Mouse (Mus musculus): ENCODE data around the gene Gabrg3.
A peak's percentile ranks its signal among the peaks of the same experiment; 100 is the strongest.

The Gabrg3 gene

DNA sequence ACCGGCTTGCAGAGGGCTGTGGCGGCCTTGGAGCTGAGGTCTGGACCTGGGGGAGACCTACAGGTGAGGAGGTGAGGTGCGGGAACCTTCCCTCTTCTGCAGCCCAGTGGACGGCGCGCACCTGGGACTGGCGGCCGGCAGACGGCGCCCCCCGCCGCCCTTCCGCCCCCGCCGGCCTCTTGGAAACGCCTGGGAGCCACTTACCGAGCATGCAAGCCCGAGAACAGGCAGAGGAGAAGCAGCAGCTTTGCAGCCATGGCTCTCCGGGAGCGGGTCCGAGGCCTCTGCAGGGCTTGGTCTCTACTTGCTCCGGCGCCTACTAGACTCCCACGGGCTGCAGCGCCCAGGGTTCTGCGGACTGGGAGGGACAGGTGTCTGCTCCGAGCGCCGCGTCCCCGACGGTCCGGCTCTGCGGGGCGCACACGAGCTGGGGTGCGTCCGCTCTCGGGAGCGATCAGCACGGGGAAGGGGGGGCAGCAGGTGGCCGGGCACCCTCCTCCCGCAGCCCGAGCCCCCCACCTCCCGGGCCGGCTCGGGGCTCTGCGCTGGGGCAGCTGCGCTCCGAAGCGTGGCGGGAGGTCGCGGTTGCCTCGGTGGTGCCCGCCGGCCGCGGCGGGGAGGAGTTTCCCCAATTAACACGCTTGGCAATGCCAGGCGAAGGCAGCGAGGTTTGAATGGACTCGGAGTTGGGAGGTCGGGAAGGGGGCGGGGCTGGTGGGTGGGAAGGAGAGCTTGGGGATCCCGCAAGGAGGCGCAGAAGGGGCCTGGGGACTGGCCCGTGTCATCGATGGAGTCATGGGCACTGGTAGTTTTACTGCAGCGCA is at the start of gene Gabrg3:
TSS of gene Gabrg3 (minus strand) at position 672 of the 824 bp plus-strand sequence.
- DNase-seq: no peak

DNA sequence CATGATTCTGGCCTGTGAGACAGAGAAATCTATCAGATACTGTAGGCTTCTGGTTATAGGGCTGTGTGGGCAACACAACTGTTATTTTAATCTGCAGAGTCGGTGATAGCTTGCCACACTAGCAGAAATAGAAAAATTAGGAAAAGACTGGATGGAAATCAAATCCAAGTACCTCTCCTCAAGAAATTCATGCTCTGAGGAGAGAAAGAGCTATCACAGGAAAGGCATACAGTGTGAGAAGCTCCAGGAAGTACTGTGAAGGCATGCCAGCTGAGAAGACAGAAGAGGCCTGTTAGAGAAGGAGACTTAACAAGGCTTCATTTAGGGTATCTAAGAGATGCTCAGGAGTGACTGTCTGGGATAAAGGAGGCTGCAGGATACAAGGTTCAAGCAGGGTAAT is 35.7 kb upstream of the Gabrg3 start:
- no peak for DNase-seq

DNA sequence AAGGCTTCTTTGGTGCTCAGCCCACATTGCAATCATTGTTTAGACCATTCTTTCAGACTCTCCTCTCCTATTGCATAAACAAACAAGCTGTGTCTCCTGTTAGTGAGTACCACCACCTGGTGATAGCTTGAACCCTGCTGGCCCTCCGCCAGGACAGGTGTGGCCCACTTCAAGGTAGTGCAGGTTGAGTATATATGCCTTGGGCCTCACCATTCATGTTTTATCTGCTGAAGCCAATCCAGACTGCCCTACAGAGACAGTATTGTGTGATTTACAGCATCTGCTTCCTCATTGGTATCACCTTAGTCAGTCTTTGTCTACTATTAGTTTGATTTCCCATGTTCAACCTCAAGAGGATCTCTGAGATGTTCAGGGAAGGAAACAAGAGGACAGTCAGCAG is 34.1 kb upstream of the Gabrg3 start:
- DNase-seq: no peak

DNA sequence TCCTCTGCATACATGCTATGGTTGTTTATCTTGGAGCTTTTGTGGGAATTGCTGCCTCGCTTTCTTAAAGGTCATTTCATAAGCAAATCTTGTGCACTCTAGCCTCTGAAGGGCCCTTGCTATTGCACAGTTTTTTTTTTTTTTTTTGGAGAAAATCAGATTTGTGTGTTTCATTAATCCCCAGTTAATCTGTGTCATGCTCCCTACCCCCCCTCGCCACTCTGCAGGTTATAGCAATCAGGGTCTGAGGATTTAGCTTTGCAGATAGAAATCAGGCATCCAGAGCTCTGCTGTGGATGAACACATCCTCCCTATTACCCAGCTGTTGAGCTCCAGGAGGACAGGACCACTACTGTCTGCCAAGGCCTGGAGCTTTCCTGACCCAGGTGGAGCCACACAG is 32.4 kb upstream of the Gabrg3 start, which contains the start of gene Gabrb3:
TSS of gene Gabrb3 (plus strand) at position 301 of the 400 bp plus-strand sequence.
- no peak for DNase-seq

DNA sequence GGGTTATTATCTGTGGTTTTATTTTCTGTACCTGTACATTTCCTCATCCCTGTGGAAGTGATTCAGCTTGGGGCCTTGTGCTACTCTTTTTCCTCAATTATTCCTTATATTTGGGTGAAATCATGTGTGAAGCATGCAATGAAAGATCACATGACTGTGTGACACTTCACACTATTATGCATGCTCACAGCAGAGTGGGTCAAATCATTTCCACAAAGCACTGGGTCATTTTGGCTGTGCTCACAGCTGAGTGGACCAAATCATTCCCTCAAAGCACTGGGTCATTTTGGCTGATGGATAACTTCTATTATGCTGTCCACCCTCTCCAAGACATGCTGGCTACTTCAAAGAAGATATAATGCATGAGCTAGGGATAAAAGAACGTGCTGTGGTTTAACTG is 25.9 kb upstream of the Gabrg3 start:
- no peak for DNase-seq

DNA sequence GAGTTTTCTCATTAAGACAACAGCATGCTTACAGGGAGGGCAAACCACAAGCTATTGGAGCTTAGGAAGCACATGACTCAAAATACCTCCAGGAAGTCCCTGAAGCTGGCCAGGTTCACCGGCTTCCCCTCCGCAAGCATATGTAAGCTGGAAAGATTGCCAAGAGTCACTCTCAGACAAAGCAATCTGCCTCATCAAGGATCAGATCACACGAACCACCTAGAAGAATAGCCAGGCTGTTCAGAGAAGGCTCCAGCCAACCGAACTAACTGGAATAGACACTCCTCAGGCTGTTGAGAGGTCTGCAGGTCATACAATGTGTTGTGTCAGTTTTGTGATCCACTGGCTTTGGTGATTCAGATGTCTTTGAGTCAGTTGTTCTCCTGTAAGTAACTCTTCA is 24.2 kb upstream of the Gabrg3 start:
- no peak for DNase-seq

DNA sequence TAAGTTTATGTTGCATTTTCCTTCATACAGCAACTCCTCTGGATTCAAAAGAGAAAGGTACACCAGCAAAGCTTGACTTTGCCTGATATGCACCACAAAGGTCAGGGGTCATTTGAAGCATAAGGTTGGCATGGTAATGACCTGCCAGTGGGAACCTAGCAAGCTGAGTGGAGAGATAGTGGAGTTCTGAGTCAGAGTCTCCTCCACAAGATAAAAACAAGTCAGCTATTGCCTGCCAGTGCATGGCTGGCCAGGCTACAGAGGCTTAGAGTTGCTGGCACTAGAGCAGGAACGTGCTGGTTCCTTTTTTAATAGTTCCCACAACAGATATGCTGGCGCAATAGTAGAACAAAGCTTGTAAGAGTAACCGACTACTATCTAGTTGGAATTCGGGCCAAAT is 6.6 kb upstream of the Gabrg3 start:
- no peak for DNase-seq

DNA sequence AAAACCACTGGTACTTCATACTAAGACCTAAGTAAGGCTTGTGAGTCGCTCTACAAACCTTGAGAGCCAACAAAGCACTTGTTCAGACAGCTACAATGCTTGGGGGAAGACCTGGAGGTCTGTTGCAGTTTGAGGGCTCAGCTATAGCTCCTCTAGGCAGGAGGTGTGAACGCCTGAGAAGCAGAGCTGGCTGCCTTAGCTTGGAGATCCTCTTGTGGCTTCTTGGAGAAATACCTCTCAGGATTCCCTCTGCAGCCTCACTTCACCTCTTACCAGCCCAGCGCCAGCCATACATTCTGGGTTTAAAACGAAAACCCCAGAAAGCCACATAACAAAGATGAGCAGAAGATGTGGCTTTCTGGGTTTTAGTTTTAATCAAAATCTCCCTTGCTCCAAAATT is 3.1 kb upstream of the Gabrg3 start:
- no peak for DNase-seq

DNA sequence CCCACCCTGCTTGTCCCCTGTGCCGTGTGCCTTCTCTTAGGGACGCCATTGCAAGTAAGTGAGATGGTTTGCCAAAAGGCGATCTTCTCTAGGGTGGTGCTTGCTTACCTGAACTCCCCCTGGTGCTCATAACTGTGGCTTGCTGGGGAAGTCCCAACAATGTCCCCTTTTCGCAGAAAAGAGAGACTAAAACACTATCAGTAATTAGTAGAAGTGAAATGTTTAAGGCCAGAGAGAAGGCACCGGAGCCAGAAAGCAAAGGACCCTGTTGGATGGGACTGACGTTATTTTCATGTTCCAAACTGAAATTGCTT is 310 bp upstream of the Gabrg3 start:
- no peak for DNase-seq

DNA sequence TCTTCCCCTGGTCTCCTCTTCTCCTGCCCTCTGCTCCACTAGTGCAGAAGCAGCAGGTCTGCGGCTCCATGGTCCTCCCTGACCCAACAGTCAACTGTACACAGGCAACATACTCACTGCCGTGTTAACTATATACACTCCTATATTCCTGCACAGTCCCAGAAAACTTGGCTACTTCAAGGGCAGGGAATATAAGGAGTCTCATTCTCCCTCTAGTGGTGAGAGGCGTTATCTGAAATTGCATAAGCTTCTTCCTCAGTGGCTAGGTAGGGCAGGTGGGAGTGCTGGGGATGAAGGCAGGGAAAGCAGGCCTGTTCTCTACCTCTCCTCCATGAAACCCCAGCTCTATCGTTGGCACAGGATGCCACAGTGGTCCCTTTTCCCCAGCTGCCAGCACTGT is 2.9 kb downstream of the Gabrg3 start:
- no peak for DNase-seq

DNA sequence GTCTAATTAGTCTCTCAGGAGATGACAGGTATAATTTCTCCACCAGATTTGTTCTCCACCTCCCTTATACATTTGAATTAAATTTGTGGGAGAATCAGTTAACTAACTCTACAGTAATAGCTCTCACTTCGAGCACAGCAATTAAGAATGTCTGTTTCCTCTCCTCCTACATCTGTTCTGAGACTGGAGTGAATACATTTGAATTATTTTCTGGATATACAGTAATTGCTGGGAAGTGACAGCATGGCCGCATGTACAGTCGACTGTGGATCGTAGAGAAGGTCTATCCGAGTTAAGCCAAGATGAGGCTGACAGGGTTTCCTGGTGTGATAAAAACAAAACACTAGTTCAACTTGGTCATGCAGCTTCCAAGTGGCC is 21.0 kb downstream of the Gabrg3 start:
- DNase-seq: no peak

DNA sequence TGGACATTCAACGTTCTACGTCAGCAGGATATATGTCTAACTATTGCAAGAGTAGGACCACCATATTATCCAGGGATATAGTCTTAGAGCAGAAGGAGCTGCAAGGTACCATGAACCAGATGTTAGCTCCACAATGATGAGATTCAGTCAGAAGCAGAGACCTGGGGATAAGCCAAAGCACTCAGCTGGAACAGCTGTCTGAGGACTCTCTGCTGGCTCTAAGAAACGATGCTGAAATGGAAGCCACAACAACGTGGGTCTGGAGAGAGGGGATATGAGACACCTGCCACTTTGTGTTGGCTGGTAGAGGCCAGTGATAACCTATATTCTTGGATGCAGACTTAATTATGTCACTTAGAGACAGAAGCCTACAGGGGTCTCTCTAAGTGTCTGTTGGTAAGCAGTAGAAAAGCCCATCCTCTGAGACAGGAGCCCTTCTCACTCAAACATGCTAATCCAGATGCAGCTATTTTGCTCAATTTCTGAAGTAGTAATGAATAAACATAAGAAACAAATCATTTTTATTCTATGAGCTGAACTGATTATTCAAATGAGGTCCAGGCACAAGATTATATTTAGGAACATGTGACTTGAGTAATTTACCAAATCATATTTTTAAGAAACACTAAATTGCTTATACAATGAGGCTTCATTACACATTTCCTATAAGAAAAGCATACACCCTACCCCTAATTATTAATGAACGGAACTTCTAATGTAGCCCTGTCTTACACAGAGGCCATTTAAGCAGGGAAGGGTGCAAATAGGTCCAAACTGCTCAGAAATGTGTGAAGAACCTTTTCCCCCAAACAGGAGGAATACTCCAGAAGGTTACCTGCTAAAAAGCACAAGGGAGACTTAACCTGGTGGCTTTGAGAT is 21.6 kb downstream of the Gabrg3 start:
- no peak for DNase-seq

DNA sequence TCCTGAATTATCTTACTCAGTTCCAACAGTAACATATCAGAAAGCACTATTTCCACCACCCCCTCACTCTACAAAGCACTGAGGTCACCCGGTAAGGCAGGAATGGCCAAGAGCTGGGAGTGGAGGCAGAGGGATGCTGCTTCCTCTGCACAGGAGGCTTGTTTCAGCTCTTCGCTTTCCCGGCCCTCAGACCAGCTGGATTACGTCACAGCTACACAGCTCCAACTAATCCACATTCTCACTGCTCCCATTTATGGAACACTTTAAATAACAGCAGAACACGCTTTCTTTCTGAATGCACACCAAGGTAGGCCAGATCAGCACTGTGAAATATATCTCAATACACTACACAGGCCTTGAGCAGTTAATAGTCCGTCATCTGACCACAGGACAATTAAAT is 23.2 kb downstream of the Gabrg3 start:
- DNase-seq: no peak

DNA sequence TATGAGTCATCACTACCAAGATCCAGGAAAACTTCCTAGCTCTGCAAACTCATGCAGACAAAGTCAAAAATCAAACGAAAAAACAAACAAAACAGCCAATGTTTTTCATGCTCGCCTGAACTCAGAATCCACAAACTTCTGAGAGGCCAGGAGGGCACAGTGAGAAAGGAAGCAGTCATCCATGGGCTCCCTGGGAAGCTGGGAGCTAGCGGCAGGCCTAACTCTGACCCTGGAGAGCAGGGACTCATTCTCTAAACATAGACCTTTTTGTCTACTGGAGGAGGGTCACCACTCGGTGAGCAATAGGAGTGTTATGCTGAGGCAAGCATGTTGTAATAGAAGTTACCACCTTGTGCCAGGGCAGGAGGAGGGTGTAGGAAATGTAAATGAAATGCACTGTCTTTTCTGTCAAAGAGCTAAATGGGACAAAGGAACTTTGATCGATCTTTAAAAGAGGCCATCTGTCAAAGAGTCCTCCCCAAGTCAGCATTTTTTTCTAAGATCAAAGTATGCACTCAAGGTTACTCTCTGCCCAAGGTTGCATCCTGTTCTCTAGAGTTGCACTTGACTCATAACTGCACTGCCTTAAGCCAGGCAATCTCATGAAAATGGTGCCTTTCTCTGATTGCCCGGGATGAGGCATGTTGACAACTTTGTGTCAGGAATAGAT is 29.0 kb downstream of the Gabrg3 start:
- DNase-seq: no peak

DNA sequence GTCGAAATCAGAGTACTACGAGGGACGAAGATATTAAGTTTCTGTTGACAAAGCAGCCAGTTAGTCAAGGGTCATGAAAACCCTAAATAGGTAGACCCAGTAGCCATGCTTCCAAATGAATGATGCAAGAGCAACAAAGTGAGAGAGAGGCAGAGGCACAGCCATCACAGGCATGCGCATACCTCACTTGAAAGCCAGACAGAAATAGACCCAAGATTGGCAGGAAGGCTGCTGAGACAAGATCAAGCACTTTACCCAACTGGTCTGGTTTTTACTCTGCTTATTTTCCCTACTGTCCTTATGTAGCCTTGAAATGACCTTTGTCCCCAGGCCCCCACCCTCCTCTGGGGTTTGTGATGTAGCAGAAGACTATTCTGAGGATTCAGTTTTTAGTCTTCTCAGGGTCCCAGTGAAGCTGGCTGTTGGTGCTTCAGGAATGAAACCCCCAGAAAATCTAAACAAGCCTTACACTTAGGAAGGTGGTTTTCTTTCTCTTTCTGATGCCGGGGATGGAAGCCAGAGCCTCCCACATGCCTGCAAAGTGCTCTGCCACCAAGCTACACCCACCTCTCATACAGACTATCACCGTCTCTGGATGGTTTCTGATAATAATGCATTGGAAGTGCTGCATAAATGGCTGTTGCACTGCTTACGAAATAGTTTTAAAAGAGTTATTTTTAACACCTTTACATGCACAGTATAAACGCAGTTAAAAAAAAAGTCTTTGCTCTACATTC is 30.3 kb downstream of the Gabrg3 start:
- no peak for DNase-seq

DNA sequence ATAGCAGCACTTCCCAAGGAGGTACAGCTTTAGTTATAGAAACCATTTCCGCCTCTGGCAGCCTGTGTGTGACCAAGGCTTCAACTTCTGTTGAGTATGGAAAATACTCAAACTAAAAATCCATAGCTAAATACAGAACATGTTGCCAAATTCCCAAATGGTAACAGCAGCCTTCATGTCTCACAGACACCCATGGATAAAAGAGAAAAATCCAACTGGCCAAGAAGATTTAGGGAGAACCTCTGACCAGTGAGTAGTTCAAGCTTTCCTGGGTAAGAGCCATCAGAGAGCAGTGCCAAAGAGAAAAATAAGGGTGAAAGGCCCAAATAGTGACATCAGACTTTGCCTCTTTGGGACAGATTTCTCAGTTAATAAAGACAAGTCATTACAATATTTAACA is 38.2 kb downstream of the Gabrg3 start:
- peak; percentile 18 for DNase-seq

DNA sequence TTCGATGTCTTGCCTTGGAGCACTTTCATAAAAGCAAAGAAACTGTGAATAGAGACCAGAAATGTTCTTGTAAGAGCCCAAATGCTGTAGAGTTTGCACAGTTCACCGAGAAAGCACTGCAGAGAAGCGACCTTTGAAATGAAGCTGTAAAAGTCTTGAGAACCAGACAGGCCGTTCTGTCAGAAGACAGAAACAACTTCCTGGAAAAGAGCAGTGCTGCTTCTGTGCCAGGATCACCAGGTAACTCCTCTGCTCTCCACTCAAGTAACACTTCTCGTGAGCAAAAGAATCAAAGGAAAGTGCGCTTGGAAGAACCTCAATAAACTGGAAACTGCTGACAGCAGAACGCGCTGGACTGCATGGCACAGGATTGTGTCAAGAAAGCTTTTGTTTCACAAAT is 45.1 kb downstream of the Gabrg3 start:
- no peak for DNase-seq

DNA sequence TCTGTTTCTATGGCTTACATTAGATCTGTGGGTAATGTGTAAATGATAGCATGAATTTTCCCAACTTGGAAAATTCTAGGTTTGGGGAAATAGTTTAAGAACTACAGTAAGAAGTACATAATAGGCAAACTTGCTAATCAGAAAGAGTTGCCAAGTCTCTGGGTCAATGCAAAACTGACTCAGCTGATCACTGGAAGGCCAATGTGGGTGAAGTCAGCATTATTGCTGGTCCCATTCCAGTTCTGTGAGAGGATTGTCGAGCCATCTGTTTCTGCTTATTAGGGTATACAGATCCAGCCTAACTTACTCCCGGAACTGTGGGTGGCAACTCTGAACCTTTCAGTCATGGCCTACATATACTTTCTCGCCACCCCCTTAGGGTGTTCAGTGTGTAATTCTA is 55.8 kb downstream of the Gabrg3 start:
- DNase-seq: no peak

DNA sequence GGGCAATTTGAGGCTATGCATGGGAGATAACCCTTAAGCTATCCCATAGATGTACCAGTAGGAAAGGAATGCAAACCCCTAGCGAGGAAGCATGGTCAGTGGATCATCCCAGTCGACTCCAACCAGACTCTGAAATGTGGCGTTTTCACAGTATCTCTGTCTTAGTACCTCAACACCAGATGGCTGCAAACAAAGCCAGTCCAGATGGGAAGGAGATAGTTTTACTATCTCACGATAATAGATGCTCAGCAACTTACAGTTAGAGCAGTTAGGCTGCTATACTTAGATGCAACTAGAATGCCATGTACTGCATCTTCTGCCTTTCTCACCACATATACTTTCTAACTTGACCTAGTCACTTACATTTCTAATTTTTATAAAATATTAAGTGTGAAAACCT is 56.7 kb downstream of the Gabrg3 start:
- DNase-seq: no peak

DNA sequence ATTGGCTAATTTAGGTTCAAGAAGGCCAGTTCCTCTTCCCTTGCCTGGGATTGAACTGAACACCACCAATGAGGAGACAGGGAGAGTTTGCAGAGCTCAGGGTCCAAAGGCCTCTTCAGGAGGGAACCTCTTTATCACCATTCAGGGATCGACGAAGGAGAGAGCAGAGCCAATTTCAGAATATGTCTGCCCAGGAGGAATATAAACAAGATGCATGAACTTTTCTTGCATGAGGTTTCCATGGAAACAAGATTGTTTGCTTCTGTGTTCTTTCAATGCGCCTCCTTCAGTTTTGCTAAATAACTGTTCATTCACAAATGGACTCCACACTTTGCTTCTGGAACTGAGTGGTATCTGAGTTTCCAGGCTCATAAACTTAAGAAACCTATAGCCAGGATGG is 62.5 kb downstream of the Gabrg3 start:
- no peak for DNase-seq

DNA sequence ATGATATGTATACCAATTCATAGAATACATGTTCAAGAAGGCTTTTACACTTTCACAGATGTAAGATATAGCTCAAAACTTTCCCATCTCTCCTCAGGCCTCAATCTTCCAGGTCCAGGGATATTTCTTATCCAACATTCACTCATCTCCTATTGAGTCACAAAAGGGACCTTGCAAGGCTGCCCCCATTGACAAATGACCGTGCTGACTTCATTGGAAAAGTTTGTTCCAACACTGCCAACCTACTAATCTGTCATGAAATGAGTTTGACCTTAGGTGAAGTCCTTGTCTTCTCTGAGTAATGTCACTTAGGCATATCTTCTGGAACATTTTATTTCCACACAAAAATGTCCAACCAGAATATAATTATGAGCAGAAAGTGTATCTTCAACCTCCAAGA is 64.9 kb downstream of the Gabrg3 start:
- DNase-seq: no peak

DNA sequence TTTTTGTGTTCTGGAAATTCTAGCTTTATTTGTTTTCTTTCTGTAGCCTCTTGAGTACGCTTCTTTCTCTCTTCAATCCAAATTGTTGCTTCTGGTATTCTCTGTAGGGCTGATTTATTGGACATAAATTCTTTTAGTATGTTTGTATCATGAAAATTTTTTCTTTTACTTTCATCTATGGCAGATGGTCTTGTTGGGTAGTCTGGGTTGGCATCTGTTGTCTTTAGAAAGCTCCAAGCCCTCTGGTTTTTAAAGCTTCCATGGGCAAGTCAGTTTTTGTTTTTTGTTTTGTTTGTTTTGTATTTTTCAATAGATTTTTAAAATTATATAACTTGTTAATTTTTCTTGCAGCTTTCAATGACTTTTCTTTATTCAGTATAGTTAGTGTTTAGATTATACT is 72.0 kb downstream of the Gabrg3 start:
- no peak for DNase-seq

DNA sequence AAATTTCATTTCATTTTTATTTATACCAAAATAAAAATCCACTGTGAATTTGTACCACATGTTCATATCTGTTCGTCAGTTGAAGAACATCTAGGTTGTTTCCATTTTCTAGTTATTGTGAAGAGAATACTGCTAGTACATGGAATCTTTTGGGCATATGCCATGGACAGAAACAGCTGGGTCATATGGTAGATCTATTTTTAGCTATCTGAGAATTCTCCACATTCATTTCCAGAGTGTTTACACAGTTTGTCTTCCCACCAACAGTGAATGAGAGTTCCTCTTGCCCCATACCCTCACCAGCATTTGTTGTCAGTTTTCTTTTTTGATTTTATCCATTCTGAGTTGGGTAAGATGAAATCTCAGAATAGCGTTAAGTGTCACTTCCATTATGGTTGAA is 75.0 kb downstream of the Gabrg3 start:
- DNase-seq: no peak

Data from lung, postnatal 14 days (tissue).